Mouse (Mus musculus) embryonic facial prominence, embryonic 10.5 days (tissue): ENCODE measurements at regions not wholly inside any gene's neighbourhood (a gene's known extent, or its start where the extent isn't known, plus 50 kb on each side); places are given as distances from the start of the nearest gene placed in this dataset.
A peak's percentile ranks its signal among the peaks of the same experiment; 100 is the strongest.

ENCODE experiments used
- DNase-seq: peaks from one replicate; pipeline ENCODE4 v3.0.0-alpha.2; 2017; ENCODE audit warnings: low spot score
- H3K27ac ChIP-seq: fragments of 300-500 bp; sonication (generic); replicated peaks from 2 replicates; pipeline ENCODE4 v1.5.1; 2016; ENCODE audit warnings: mild to moderate bottlenecking
- H3K27me3 ChIP-seq: fragments of 300-500 bp; sonication (generic); replicated peaks from 2 replicates; pipeline ENCODE4 v1.6.1; 2016; ENCODE audit warnings: low read depth, mild to moderate bottlenecking; ENCODE audit not compliant: poor library complexity, severe bottlenecking
- H3K36me3 ChIP-seq: fragments of 300-500 bp; sonication (generic); replicated peaks from 2 replicates; pipeline ENCODE4 v1.6.1; 2016; ENCODE audit warnings: mild to moderate bottlenecking, moderate library complexity
- H3K4me1 ChIP-seq: fragments of 300-500 bp; sonication (generic); 2 replicates; pipeline ENCODE4 v1.6.1; 2016
- H3K4me3 ChIP-seq: fragments of 300-500 bp; sonication (generic); 2 replicates; pipeline ENCODE4 v1.5.1; 2016; ENCODE audit warnings: mild to moderate bottlenecking, moderate library complexity
- H3K9me3 ChIP-seq: fragments of 300-500 bp; sonication (generic); 2 replicates; pipeline ENCODE4 v1.6.1; 2016; ENCODE audit warnings: mild to moderate bottlenecking
- WGBS: fragments of 180-500 bp; shearing (Covaris S2); methylation state at CpG from one replicate; pipeline ENCODE4 v1.1.7; 2016; 5-methylcytosine and 5-hydroxymethylcytosine counted together

DNA sequence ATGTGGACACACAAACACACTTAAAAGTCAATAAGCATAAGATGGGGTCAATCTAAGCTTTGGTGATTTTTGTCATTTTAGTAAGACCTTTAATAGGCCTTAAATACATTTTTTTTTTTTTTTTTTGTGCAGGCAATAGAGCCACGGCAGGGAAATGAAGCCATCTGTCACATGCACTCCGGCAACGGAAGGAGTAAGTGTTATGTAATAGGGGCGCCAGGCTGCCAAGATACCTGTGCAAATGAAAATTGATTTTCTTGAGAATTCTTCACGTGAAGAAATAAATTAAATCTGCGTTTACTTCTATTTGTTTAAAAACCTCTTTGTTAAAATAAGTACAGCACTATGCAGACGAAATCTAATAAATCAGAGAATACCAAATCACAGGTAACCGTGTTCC is 54.6 kb upstream of the Card11 start:
- no peaks in the 10 kb centered on the region for H3K27me3 ChIP-seq
- no peak overlapping the region for H3K4me3 ChIP-seq
- DNase-seq: no peak
- peaks cover 5% of the 10 kb centered on the region; the same call in 1 of the 2 replicates for H3K9me3 ChIP-seq
- WGBS: 89% methylated on average over 8 of the region's 8 CpGs
- H3K27ac ChIP-seq: no peak overlapping the region
- no peaks in the 10 kb centered on the region for H3K4me1 ChIP-seq
- H3K36me3 ChIP-seq: no peaks in the 10 kb centered on the region

DNA sequence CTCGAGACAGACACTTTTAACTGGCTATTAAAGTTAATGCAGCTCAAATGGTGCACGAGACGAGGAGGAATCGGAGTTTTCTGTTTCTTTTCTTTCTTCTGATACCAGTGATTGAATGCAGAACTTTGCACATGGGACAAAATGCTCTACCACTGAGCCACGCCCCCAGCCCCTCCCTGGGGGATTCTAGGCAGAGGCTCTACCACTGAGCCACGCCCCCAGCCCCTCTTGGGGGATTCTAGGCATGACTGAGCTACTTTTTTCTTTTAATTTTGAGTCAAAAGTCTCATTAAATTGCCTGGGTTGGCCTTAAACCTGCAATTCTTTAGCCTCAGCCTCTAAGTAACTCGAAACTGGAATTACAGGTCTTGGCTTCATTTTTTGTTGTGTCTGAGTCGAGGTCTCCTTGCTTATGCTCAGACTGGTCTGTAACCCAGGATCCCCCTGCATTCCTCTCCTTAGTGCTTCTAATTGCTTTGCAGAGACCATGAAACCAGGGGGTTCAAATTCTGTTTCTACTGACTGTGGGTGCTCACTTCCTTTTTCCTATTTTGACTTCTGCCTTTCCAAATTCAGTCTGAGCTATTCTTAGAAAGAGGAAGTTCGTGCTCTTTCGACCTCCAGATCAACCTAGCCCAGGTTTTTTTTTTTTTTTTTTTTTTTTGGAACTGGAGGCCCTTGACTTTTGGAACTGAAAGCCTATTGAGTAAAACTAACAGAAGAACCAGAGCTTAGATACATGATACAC is 55.4 kb upstream of the Card11 start:
- WGBS: 77% methylated on average over 10 of the region's 10 CpGs

DNA sequence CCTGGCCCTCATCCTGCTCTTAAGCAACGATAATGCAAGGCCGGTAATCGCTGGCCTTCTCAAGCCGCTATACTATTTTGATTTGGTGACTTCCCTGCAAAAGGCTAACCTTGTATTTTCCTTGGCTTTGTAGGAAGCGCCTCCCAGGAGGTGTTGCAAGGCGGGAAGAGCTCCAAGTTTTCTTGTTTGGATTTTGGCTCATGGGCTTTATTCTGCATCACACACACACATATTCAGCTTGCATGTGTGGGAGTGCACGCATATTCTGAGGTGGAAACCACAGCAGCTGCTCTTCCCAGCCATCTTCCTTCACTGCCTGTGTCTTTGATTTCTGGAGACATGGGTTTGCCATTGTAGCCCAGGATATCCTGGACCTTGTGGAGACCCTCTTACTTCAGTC is 57.8 kb upstream of the Card11 start:
- H3K9me3 ChIP-seq: no peaks in the 10 kb centered on the region
- no peaks in the 10 kb centered on the region for H3K27me3 ChIP-seq
- no peak for DNase-seq
- WGBS: 89% methylated on average over 7 of the region's 7 CpGs
- no peaks in the 10 kb centered on the region for H3K36me3 ChIP-seq
- H3K4me1 ChIP-seq: no peaks in the 10 kb centered on the region
- no peak overlapping the region for H3K4me3 ChIP-seq
- no peak overlapping the region for H3K27ac ChIP-seq

More for the DNA sequence above, 55.4 kb upstream of the Card11 start:
- Histone ChIP-seq H3K4me1 (no peaks in the 10 kb centered on the region), H3K4me3 (no peak overlapping the region), H3K9me3 (peaks cover 5% of the 10 kb centered on the region; the same call in 1 of the 2 replicates), H3K36me3 (no peaks in the 10 kb centered on the region), H3K27ac (no peak overlapping the region), H3K27me3 (no peaks in the 10 kb centered on the region)
- peak; percentile 13 for DNase-seq

DNA sequence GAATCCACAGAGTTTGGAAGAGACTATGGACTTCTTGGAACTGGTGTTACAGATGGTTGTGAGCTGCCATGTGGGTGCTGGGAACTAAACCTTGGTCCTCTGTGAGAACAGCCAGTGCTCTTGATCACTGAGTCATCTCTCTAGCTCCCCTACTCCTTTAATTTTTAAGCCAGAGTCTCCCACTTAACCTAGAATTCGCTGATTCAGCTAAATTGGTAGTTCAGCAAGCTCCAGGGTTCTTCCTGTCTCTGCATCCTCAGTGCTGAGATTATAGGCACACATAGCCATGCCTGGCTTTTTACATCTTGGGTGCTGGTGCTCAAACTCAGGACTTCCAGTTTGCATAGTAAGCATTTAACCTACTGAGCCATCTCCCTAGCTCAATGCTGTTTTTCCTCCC is 58.5 kb upstream of the Card11 start:
- WGBS: 80% methylated on average over 1 of the region's 1 CpGs
- H3K27me3 ChIP-seq: no peaks in the 10 kb centered on the region
- H3K27ac ChIP-seq: no peak overlapping the region
- no peak overlapping the region for H3K4me3 ChIP-seq
- no peak for DNase-seq
- H3K36me3 ChIP-seq: no peaks in the 10 kb centered on the region
- no peaks in the 10 kb centered on the region for H3K4me1 ChIP-seq
- no peaks in the 10 kb centered on the region for H3K9me3 ChIP-seq

DNA sequence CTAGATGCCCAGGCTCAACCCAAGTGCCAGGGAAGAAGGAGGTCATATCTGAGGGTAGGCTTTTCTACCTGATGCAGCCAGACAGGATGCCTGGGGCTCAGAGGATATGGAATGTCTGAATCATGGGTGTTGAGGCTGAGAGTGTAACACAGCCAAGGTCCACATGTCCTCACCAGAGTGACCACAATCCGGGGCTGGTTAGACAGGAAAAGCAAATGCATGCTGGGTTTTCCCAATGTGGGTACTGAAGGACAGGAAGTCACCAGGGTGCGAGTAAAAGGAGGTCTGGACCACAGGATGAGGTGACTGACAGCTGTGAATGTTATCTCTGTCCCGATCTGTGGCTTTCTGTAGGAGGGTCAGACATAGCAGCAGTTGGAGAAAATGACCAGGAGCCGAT is 61.8 kb upstream of the Card11 start:
- Histone ChIP-seq H3K27ac (no peak overlapping the region), H3K4me3 (no peak overlapping the region), H3K27me3 (no peaks in the 10 kb centered on the region), H3K36me3 (no peaks in the 10 kb centered on the region), H3K4me1 (no peaks in the 10 kb centered on the region), H3K9me3 (no peaks in the 10 kb centered on the region)
- WGBS: 68% methylated on average over 4 of the region's 4 CpGs
- DNase-seq: no peak

DNA sequence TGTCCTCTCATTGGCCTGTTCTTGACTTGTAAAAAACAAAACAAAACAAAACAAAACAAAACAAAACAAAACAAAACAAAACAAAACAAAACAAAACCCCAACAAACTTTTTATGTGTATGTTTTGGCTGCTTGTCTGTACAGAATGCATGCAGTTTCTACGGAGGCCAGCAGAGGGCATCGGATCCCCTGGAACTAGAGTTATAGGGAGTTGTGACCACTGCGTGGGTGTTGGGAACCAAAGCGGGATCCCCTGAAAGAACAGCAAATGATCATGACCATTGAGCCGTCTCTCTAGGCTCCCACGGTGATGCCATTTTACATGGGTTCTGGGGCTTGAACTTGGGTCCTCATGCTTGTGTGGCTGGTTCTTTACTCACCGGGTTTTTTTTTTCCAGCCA is 67.2 kb upstream of the Card11 start:
- no peak overlapping the region for H3K27ac ChIP-seq
- no peaks in the 10 kb centered on the region for H3K4me1 ChIP-seq
- no peak for DNase-seq
- no peak overlapping the region for H3K4me3 ChIP-seq
- H3K36me3 ChIP-seq: no peaks in the 10 kb centered on the region
- H3K27me3 ChIP-seq: no peaks in the 10 kb centered on the region
- no peaks in the 10 kb centered on the region for H3K9me3 ChIP-seq
- WGBS: 78% methylated on average over 7 of the region's 7 CpGs

DNA sequence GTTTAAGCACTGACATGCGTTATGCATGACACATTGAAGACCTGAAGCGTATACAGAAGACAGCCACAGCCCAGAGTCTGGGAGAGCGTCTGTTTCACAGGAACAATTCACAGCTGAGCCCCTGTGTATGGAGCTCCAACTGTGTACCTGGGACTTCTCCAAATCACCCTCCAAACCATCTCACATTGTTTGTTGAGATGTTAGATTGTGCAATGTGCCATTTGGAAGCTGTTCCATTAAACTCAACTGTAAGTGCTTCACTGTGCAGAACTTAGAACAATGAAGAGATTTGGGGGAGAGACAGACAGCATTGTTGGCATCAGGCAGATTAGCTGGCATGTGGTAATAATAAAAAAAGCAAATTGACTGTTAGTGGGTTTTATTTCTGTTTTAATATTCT is 74.1 kb upstream of the Card11 start:
- no peaks in the 10 kb centered on the region for H3K4me1 ChIP-seq
- H3K9me3 ChIP-seq: no peaks in the 10 kb centered on the region
- no peak for DNase-seq
- H3K4me3 ChIP-seq: no peak overlapping the region
- H3K36me3 ChIP-seq: no peaks in the 10 kb centered on the region
- no peaks in the 10 kb centered on the region for H3K27me3 ChIP-seq
- H3K27ac ChIP-seq: no peak overlapping the region
- WGBS: 86% methylated on average over 3 of the region's 3 CpGs

DNA sequence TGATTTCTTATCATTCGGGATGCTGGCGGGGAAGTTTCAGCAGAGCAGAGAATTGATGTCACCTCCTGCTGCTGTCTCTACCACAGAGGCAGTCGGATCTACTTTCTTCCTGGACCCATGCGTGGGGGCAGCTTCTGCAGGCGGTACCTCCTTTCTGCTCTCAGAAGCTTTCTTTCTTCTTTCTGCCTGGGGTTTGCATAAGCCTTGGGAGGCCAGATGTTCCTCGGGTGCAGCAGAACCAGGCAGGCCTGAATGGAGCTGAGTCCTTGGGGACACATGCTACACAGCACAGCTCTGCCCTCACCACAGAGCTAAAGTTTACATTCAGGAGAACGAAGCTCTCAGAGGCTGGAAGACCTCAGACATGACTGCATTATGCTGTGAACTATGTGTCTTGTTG is 75.8 kb upstream of the Card11 start:
- no peak for DNase-seq
- no peaks in the 10 kb centered on the region for H3K36me3 ChIP-seq
- H3K27me3 ChIP-seq: no peaks in the 10 kb centered on the region
- H3K4me1 ChIP-seq: no peaks in the 10 kb centered on the region
- no peak overlapping the region for H3K27ac ChIP-seq
- H3K9me3 ChIP-seq: no peaks in the 10 kb centered on the region
- no peak overlapping the region for H3K4me3 ChIP-seq
- WGBS: 72% methylated on average over 7 of the region's 7 CpGs

DNA sequence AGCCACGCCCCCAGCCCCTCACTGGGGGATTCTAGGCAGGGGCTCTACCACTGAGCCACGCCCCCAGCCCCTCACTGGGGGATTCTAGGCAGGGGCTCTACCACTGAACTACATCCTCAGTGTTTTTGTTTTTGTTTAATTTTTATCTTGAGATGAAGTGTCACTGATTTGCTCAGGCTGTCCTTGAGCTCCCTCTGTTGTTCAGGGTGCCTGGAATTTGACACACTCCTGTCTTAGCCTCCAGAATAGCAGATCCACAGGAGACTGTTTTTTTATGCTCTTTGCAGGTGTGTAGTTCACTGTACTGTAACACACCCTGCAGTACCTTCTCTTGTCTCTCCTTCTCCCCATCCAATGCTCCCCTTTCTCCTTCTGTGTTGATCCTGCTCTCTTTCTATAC is 76.6 kb upstream of the Card11 start:
- Histone ChIP-seq H3K36me3 (no peaks in the 10 kb centered on the region), H3K27ac (no peak overlapping the region), H3K27me3 (no peaks in the 10 kb centered on the region), H3K4me1 (no peaks in the 10 kb centered on the region), H3K9me3 (no peaks in the 10 kb centered on the region), H3K4me3 (no peak overlapping the region)
- 92% methylated on average over 2 of the region's 2 CpGs for WGBS
- DNase-seq: no peak

DNA sequence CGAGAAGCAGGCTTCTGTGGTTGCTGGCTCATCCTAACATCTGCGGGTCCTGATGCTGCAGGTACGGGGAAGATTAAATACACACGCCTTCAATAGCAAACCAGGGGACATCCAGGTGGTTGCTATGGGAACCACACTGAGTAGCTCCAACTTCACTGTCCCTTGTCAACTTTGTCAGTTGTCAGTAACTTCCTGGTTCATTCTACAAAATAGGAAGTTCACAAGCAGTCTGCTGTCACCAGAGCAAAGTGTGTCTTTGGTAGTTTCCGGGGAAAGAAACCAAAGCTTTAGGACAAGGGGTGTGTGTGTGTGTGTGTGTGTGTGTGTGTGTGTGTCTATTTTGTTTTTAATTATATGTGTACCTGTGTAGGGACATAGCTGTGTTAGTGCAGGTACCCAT is 80.5 kb upstream of the Card11 start:
- peaks cover 10% of the 10 kb centered on the region for H3K4me1 ChIP-seq
- no peaks in the 10 kb centered on the region for H3K36me3 ChIP-seq
- no peaks in the 10 kb centered on the region for H3K9me3 ChIP-seq
- H3K27me3 ChIP-seq: no peaks in the 10 kb centered on the region
- H3K27ac ChIP-seq: no peak overlapping the region
- no peak overlapping the region for H3K4me3 ChIP-seq
- 82% methylated on average over 5 of the region's 5 CpGs for WGBS
- no peak for DNase-seq

DNA sequence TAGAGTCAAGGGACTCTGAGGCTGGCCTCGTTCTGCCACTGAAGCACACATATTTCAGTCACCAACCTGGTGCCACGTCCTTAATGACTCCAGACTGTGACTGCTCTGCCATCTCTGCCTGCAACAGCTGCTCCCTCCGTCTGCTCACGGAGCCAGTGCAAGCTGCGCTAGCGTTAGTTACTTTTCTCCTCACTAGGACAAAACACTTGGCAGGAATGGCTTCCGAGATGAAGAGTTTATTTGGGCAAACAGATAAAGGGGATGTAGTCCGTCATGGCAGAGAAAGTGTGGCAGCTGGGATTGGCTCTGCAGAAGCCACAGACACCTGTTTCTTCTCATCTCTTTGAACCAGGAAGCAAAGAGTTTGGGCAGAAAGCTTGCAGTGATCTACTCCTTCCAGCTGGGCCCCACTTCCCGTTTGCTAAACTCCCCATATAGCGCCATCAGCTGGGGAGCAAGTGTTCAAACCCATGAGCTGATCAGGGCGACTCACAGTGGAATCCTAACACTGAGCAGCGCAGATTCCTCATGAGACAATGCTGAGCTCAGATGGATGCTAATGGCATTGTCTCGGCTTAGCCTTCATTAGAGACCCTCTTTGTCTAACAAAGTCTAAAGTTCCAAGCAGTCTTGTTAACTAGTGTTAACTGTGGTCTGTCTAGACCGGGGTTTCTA is 83.8 kb upstream of the Card11 start:
- H3K4me1 ChIP-seq: peaks cover 10% of the 10 kb centered on the region
- 85% methylated on average over 14 of the region's 14 CpGs for WGBS
- no peak overlapping the region for H3K4me3 ChIP-seq
- H3K9me3 ChIP-seq: no peaks in the 10 kb centered on the region
- no peak for DNase-seq
- H3K27me3 ChIP-seq: no peaks in the 10 kb centered on the region
- H3K27ac ChIP-seq: no peak overlapping the region
- H3K36me3 ChIP-seq: no peaks in the 10 kb centered on the region

DNA sequence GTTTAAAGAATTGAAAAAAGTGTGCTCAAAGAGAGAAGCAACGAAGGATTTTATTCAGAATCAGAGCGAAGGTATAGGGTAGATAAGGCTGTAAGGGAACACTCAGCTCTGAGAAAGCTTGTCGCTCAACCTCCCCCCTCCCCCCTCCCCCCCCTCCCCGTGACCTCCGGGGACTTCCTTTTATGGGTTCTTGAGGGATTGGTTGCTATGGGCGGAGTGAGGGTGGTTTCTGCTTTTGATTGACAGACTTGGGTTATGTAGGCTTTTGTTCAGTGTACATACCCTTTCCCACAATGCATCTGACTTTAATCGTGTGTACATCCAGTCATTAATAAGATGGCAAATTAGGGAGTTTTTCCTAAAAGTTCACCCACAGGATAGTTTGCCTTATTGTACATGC is 84.4 kb upstream of the Card11 start:
- Histone ChIP-seq H3K27ac (no peak overlapping the region), H3K4me1 (peaks cover 10% of the 10 kb centered on the region), H3K36me3 (no peaks in the 10 kb centered on the region), H3K4me3 (no peak overlapping the region), H3K27me3 (no peaks in the 10 kb centered on the region), H3K9me3 (no peaks in the 10 kb centered on the region)
- peak; percentile 36 for DNase-seq
- WGBS: 53% methylated on average over 7 of the region's 7 CpGs

DNA sequence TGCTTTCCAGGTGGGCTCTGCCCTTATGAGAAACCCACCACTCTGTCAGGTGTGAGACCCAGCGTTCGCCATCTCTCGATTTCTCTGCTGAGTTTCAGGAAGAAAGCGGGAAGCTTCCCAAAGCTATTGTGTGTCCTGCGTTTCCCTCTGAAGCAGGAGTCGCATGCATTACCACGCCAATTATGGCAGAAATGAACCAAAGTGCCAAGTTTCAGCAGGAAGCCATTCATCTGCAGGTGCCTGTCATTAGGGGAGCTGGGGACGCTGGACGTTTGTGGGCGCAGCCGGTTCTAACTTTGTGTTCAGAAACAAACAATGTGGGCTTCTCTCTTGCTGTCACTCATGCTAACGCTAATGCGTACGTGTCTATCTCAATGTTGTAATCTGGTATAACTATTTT is 91.3 kb upstream of the Card11 start:
- Histone ChIP-seq H3K4me3 (no peak overlapping the region), H3K4me1 (no peaks in the 10 kb centered on the region), H3K27ac (no peak overlapping the region), H3K27me3 (no peaks in the 10 kb centered on the region), H3K36me3 (no peaks in the 10 kb centered on the region), H3K9me3 (no peaks in the 10 kb centered on the region)
- WGBS: 80% methylated on average over 14 of the region's 14 CpGs
- no peak for DNase-seq
